Mouse (Mus musculus) heart, embryonic 11.5 days (tissue): ENCODE results near the gene Gm11444. TPM values are rescaled to one million over a fixed set of nuclear protein-coding genes. Genes with fewer than 3 reads are reported as not detected.

ENCODE experiments used
- ATAC-seq: fragments of 200-750 bp; cut with Nextera tagmentation; replicated peaks from 2 replicates; pipeline ENCODE4 v1.8.0; 2017; ENCODE audit warnings: moderate library complexity; ENCODE audit not compliant: insufficient number of reproducible peaks, low FRiP score, low TSS enrichment
- H3K27ac ChIP-seq: fragments of 300-500 bp; sonication (generic); 2 replicates; pipeline ENCODE4 v1.5.1; 2014; ENCODE audit warnings: mild to moderate bottlenecking, low read depth, low read length
- H3K27me3 ChIP-seq: fragments of 300-500 bp; sonication (generic); 2 replicates; pipeline ENCODE4 v1.6.1; 2014; ENCODE audit warnings: mild to moderate bottlenecking, low read length, mixed read lengths; ENCODE audit not compliant: control insufficient read depth, insufficient read depth
- H3K36me3 ChIP-seq: fragments of 300-500 bp; sonication (generic); 2 replicates; pipeline ENCODE4 v1.6.1; 2014; ENCODE audit warnings: mild to moderate bottlenecking, low read length, moderate library complexity, mixed read lengths; ENCODE audit not compliant: control insufficient read depth, insufficient read depth
- H3K4me1 ChIP-seq: fragments of 300-500 bp; sonication (generic); 2 replicates; pipeline ENCODE4 v1.6.1; 2014; ENCODE audit warnings: low read length; ENCODE audit not compliant: control insufficient read depth, insufficient read depth
- H3K4me2 ChIP-seq: fragments of 300-500 bp; sonication (generic); 2 replicates; pipeline ENCODE4 v1.6.1; 2014; ENCODE audit warnings: mild to moderate bottlenecking, moderate library complexity
- H3K4me3 ChIP-seq: fragments of 300-500 bp; sonication (generic); 2 replicates; pipeline ENCODE4 v1.5.1; 2014; ENCODE audit warnings: low read depth, low read length
- H3K9ac ChIP-seq: fragments of 300-500 bp; sonication (generic); 2 replicates; pipeline ENCODE4 v1.6.1; 2014; ENCODE audit warnings: mild to moderate bottlenecking, low read depth, low read length, moderate library complexity
- H3K9me3 ChIP-seq: fragments of 300-500 bp; sonication (generic); replicated peaks from 2 replicates; pipeline ENCODE4 v1.6.1; 2016; ENCODE audit warnings: low read length; ENCODE audit not compliant: control insufficient read depth
- WGBS: fragments of 180-500 bp; shearing (Covaris S2); extraction: QIAGEN DNeasy Blood & Tissue Kit; methylation state at CpG from one replicate; pipeline ENCODE4 v1.1.7; 2014; ENCODE audit not compliant: insufficient replicate concordance; 5-methylcytosine and 5-hydroxymethylcytosine counted together
- polyA plus RNA-seq: library from polyadenylated mRNA; unstranded; fragments of >200 nt; fragmentation: Nextera tagmentation; extraction: Ambion mirVana; gene quantifications from 2 replicates; pipeline ENCODE4 v1.2.1, GENCODE M21; 2014

Gene Gm11444
- polyA plus RNA-seq, 1 experiment from 2014 or later: not detected

- no peak for ATAC-seq
- 1% methylated on average over 13 of the region's 13 CpGs for WGBS
- no peak overlapping the region for H3K27ac ChIP-seq
- peaks cover 22% of the 10 kb centered on the region for H3K4me1 ChIP-seq
- peak overlapping the region; percentile 2; the same call in 1 of the 2 replicates for H3K4me3 ChIP-seq
- H3K9me3 ChIP-seq: no peaks in the 10 kb centered on the region
- H3K9ac ChIP-seq: no peak overlapping the region; the same call in 1 of the 2 replicates
- H3K4me2 ChIP-seq: no peak overlapping the region; the same call in 1 of the 2 replicates
- peaks cover 85% of the 10 kb centered on the region for H3K27me3 ChIP-seq
- H3K36me3 ChIP-seq: no peaks in the 10 kb centered on the region
These were observed 40.4 kb upstream of the Gm11444 start for GRCm38 (mm10) chr11:85890563-85890845.

GRCm38 (mm10) chr11:85889730-85890562 is 39.8 kb upstream of the Gm11444 start:
- ATAC-seq: no peak
- H3K9ac ChIP-seq: no peak overlapping the region
- peak overlapping the region; percentile 2; the same call in 1 of the 2 replicates for H3K4me3 ChIP-seq
- H3K4me1 ChIP-seq: peaks cover 22% of the 10 kb centered on the region
- peaks cover 89% of the 10 kb centered on the region for H3K27me3 ChIP-seq
- H3K4me2 ChIP-seq: peak overlapping the region; percentile 43
- H3K27ac ChIP-seq: no peak overlapping the region
- no peaks in the 10 kb centered on the region for H3K9me3 ChIP-seq
- no peaks in the 10 kb centered on the region for H3K36me3 ChIP-seq
- WGBS: 2% methylated on average over 47 of the region's 47 CpGs

GRCm38 (mm10) chr11:85889056-85889729 is 39.1 kb upstream of the Gm11444 start:
- Histone ChIP-seq H3K4me1 (peaks cover 18% of the 10 kb centered on the region), H3K36me3 (no peaks in the 10 kb centered on the region), H3K27me3 (peaks cover 88% of the 10 kb centered on the region), H3K4me3 (no peak overlapping the region), H3K9ac (no peak overlapping the region), H3K9me3 (no peaks in the 10 kb centered on the region), H3K4me2 (no peak overlapping the region; the same call in 1 of the 2 replicates), H3K27ac (no peak overlapping the region)
- 26% methylated on average over 8 of the region's 8 CpGs for WGBS
- ATAC-seq: no peak

GRCm38 (mm10) chr11:85888451-85888961 is 38.4 kb upstream of the Gm11444 start:
- Histone ChIP-seq H3K27ac (no peak overlapping the region), H3K27me3 (peaks cover 82% of the 10 kb centered on the region), H3K4me1 (peaks cover 18% of the 10 kb centered on the region), H3K9me3 (no peaks in the 10 kb centered on the region), H3K9ac (no peak overlapping the region), H3K4me3 (peak overlapping the region; percentile 8), H3K36me3 (no peaks in the 10 kb centered on the region), H3K4me2 (peak overlapping the region; percentile 49)
- ATAC-seq: no peak
- under 1% methylated on average over 26 of the region's 26 CpGs for WGBS

- Histone ChIP-seq H3K4me1 (peaks cover 18% of the 10 kb centered on the region), H3K9ac (no peak overlapping the region), H3K36me3 (no peaks in the 10 kb centered on the region), H3K4me3 (peak overlapping the region; percentile 8), H3K4me2 (peak overlapping the region; percentile 49), H3K27me3 (peaks cover 81% of the 10 kb centered on the region), H3K27ac (no peak overlapping the region), H3K9me3 (no peaks in the 10 kb centered on the region)
- 3% methylated on average over 17 of the region's 17 CpGs for WGBS
- no peak for ATAC-seq
These were observed 37.8 kb upstream of the Gm11444 start for GRCm38 (mm10) chr11:85887801-85888450.

GRCm38 (mm10) chr11:85887273-85887672 is 37.1 kb upstream of the Gm11444 start:
- Histone ChIP-seq H3K27ac (no peak overlapping the region), H3K4me1 (peaks cover 18% of the 10 kb centered on the region), H3K9ac (no peak overlapping the region), H3K36me3 (no peaks in the 10 kb centered on the region), H3K9me3 (no peaks in the 10 kb centered on the region), H3K4me2 (no peak overlapping the region), H3K27me3 (peaks cover 79% of the 10 kb centered on the region), H3K4me3 (no peak overlapping the region)
- WGBS: 27% methylated on average over 6 of the region's 6 CpGs
- no peak for ATAC-seq

GRCm38 (mm10) chr11:85886429-85886785 is 36.3 kb upstream of the Gm11444 start:
- ATAC-seq: no peak
- Histone ChIP-seq H3K36me3 (no peaks in the 10 kb centered on the region), H3K27ac (no peak overlapping the region), H3K9ac (peak overlapping the region; percentile 43; the same call in 1 of the 2 replicates), H3K4me3 (peak overlapping the region; percentile 27), H3K4me2 (peak overlapping the region; percentile 46), H3K4me1 (peaks cover 18% of the 10 kb centered on the region), H3K27me3 (peaks cover 78% of the 10 kb centered on the region), H3K9me3 (no peaks in the 10 kb centered on the region)
- 1% methylated on average over 22 of the region's 22 CpGs for WGBS

GRCm38 (mm10) chr11:85885665-85886428 is 35.7 kb upstream of the Gm11444 start, which contains the start of gene Tbx4:
TSS of gene Tbx4 (plus strand) at chr11:85886422.
- no peaks in the 10 kb centered on the region for H3K36me3 ChIP-seq
- no peak; the same call in 1 of the 2 replicates for ATAC-seq
- peaks cover 75% of the 10 kb centered on the region for H3K27me3 ChIP-seq
- no peak within 1 kb of the TSS for H3K27ac ChIP-seq
- no peaks in the 10 kb centered on the region for H3K9me3 ChIP-seq
- WGBS: 11% methylated on average over 27 of the region's 28 CpGs
- peak within 1 kb of the TSS; percentile 46 for H3K4me2 ChIP-seq
- H3K4me1 ChIP-seq: peaks cover 18% of the 10 kb centered on the region
- H3K4me3 ChIP-seq: peak within 1 kb of the TSS; percentile 27
- H3K9ac ChIP-seq: peak within 1 kb of the TSS; percentile 43; the same call in 1 of the 2 replicates
